In the genomic region with DNA sequence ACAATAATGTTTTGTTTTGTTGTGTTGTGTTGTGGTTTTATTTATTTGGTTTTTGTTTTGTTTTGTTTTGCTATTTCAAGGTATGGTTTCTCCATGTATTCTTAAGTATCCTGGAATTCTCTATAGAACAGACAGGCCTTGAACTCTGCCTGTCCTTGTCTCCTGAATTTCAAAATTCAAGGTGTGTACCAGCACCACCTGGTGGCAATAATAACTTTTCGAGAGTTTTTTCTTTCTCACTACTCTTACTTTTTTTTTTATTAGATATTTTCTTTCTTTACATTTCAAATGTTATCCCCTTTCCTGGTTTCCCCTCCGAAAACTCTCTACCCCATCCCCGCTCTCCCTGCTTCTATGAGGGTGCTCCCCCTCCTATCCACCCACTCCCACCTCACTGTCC, we compare ENCODE assay signal across 13 mouse cellular contexts.
"Had no signal": no experiment of that assay in that cellular context is flagged by ENCODE, and none has a peak within 500 bp of the region (broad histone marks: within the 10 kb centered on the region; RNA-seq: fewer than 3 reads in every experiment).

No protein-coding gene starts in this region.

- DNase-seq: kidney, adult 2 months; kidney, postnatal 14 days; layer of hippocampus, postnatal 36 days; left cerebral cortex, postnatal 4 days; lung, adult 18-20 months; lung, postnatal 4 days; midbrain, embryonic 14.5 days; right cerebral cortex, postnatal 14 days; thymus, postnatal 36 days had no signal

- H3K4me2 ChIP-seq: kidney, embryonic 15.5 days; limb, embryonic 13.5 days had no signal

- H3K27ac ChIP-seq: kidney, embryonic 15.5 days; limb, embryonic 13.5 days; liver, embryonic 14.5 days; midbrain, embryonic 10.5 days had no signal

- H3K4me1 ChIP-seq: kidney, embryonic 15.5 days; limb, embryonic 13.5 days had no signal

- H3K4me3 ChIP-seq: kidney, embryonic 15.5 days; limb, embryonic 13.5 days; midbrain, embryonic 10.5 days had no signal

- H3K9me3 ChIP-seq: kidney, embryonic 15.5 days; limb, embryonic 13.5 days; midbrain, embryonic 10.5 days had no signal

- H3K9ac ChIP-seq: kidney, embryonic 15.5 days; limb, embryonic 13.5 days; liver, embryonic 14.5 days had no signal

- H3K36me3 ChIP-seq: kidney, embryonic 15.5 days; limb, embryonic 13.5 days; midbrain, embryonic 10.5 days had no signal

- H3K27me3 ChIP-seq: kidney, embryonic 15.5 days; limb, embryonic 13.5 days had no signal
